Mouse (Mus musculus) midbrain, embryonic 14.5 days (tissue): ENCODE data around the gene Tex2. TPM values are rescaled to one million over a fixed set of nuclear protein-coding genes. Genes with fewer than 3 reads are reported as not detected.

Experiments used
- ATAC-seq: fragments of 200-750 bp; cut with Nextera tagmentation; 2 replicates; pipeline ENCODE4 v1.8.0; 2017; ENCODE audit warnings: moderate number of reproducible peaks, moderate library complexity; ENCODE audit not compliant: low FRiP score, low TSS enrichment
- DNase-seq: peaks from one replicate; pipeline ENCODE4 v3.0.0-alpha.2; 2015
- H3K27ac ChIP-seq: fragments of 300-500 bp; sonication (generic); replicated peaks from 2 replicates; pipeline ENCODE4 v1.5.1; 2014; ENCODE audit warnings: mild to moderate bottlenecking, low read depth, low read length, moderate library complexity
- H3K27me3 ChIP-seq: fragments of 300-500 bp; sonication (generic); 2 replicates; pipeline ENCODE4 v1.6.1; 2014; ENCODE audit warnings: low read length, control low read depth, mixed read lengths; ENCODE audit not compliant: control insufficient read depth, insufficient read depth
- H3K36me3 ChIP-seq: fragments of 300-500 bp; sonication (generic); 2 replicates; pipeline ENCODE4 v1.6.1; 2014; ENCODE audit warnings: low read length, control low read depth; ENCODE audit not compliant: control insufficient read depth, insufficient read depth
- H3K4me1 ChIP-seq: fragments of 300-500 bp; sonication (generic); 2 replicates; pipeline ENCODE4 v1.6.1; 2014; ENCODE audit warnings: mild to moderate bottlenecking, antibody characterized with exemption, low read length, control low read depth; ENCODE audit not compliant: control insufficient read depth, insufficient read depth
- H3K4me2 ChIP-seq: fragments of 300-500 bp; sonication (generic); 2 replicates; pipeline ENCODE4 v1.6.1; 2014; ENCODE audit warnings: mild to moderate bottlenecking, low read length, moderate library complexity
- H3K4me3 ChIP-seq: fragments of 300-500 bp; sonication (generic); replicated peaks from 2 replicates; pipeline ENCODE4 v1.5.1; 2014; ENCODE audit warnings: low read depth, low read length
- H3K9ac ChIP-seq: fragments of 300-500 bp; sonication (generic); replicated peaks from 2 replicates; pipeline ENCODE4 v1.6.1; 2014; ENCODE audit warnings: mild to moderate bottlenecking, low read length, moderate library complexity
- H3K9me3 ChIP-seq: fragments of 300-500 bp; sonication (generic); 2 replicates; pipeline ENCODE4 v1.6.1; 2016; ENCODE audit warnings: low read length, control low read depth, mixed read lengths; ENCODE audit not compliant: control insufficient read depth
- WGBS: fragments of 180-500 bp; shearing (Covaris S2); extraction: QIAGEN DNeasy Blood & Tissue Kit; methylation state at CpG from one replicate; pipeline ENCODE4 v1.1.7; 2014; 5-methylcytosine and 5-hydroxymethylcytosine counted together
- polyA plus RNA-seq: library from polyadenylated mRNA; unstranded; fragments of >200 nt; fragmentation: Nextera tagmentation; extraction: Ambion mirVana; gene quantifications from 2 replicates; pipeline ENCODE4 v1.2.1, GENCODE M21; 2014

Gene Tex2
- polyA plus RNA-seq, 1 experiment from 2014 or later = 29.1 TPM

- ATAC-seq (no peak), DNase-seq (no peak)
- no peak overlapping the region for H3K4me3 ChIP-seq
- WGBS = 94% methylated on average over 8 of the region's 8 CpGs
- H3K27me3 ChIP-seq = no peaks in the 10 kb centered on the region
- H3K9ac ChIP-seq = no peak overlapping the region
- no peak overlapping the region for H3K4me2 ChIP-seq
- H3K9me3 ChIP-seq = no peaks in the 10 kb centered on the region
- H3K4me1 ChIP-seq = no peaks in the 10 kb centered on the region
- peaks cover 18% of the 10 kb centered on the region for H3K36me3 ChIP-seq
- no peak overlapping the region for H3K27ac ChIP-seq
Measured at GRCm38 (mm10) chr11:106566040-106566785, 47.0 kb downstream of the Tex2 start.

GRCm38 (mm10) chr11:106564261-106564660 is 49.0 kb downstream of the Tex2 start:
- ATAC-seq (no peak), DNase-seq (no peak)
- Histone ChIP-seq H3K4me2 (no peak overlapping the region), H3K9ac (no peak overlapping the region), H3K27ac (no peak overlapping the region), H3K9me3 (no peaks in the 10 kb centered on the region), H3K27me3 (no peaks in the 10 kb centered on the region), H3K4me1 (no peaks in the 10 kb centered on the region), H3K4me3 (no peak overlapping the region), H3K36me3 (peaks cover 18% of the 10 kb centered on the region)
- WGBS = 88% methylated on average over 12 of the region's 12 CpGs

GRCm38 (mm10) chr11:106562707-106563106 is 50.5 kb downstream of the Tex2 start:
- H3K36me3 ChIP-seq = peaks cover 15% of the 10 kb centered on the region

GRCm38 (mm10) chr11:106559773-106560172 is 53.5 kb downstream of the Tex2 start:
- H3K4me3 ChIP-seq = no peak overlapping the region
- no peaks in the 10 kb centered on the region for H3K27me3 ChIP-seq
- no peak overlapping the region for H3K4me2 ChIP-seq
- H3K9me3 ChIP-seq = no peaks in the 10 kb centered on the region
- H3K36me3 ChIP-seq = no peaks in the 10 kb centered on the region
- no peaks in the 10 kb centered on the region for H3K4me1 ChIP-seq
- WGBS = 94% methylated on average over 7 of the region's 7 CpGs
- no peak overlapping the region for H3K9ac ChIP-seq
- H3K27ac ChIP-seq = no peak overlapping the region
- DNase-seq (no peak), ATAC-seq (no peak)

More at GRCm38 (mm10) chr11:106562707-106563106, 50.5 kb downstream of the Tex2 start:
- Histone ChIP-seq H3K9me3 (no peaks in the 10 kb centered on the region), H3K27ac (no peak overlapping the region), H3K9ac (no peak overlapping the region), H3K4me2 (no peak overlapping the region), H3K4me1 (no peaks in the 10 kb centered on the region), H3K4me3 (no peak overlapping the region), H3K27me3 (no peaks in the 10 kb centered on the region)
- DNase-seq = no peak
- 90% methylated on average over 4 of the region's 4 CpGs for WGBS
- ATAC-seq = no peak

GRCm38 (mm10) chr11:106558008-106558407 is 55.2 kb downstream of the Tex2 start:
- DNase-seq = no peak
- WGBS = 75% methylated on average over 4 of the region's 4 CpGs
- no peaks in the 10 kb centered on the region for H3K27me3 ChIP-seq

GRCm38 (mm10) chr11:106557398-106557797 is 55.8 kb downstream of the Tex2 start:
- Histone ChIP-seq H3K36me3 (no peaks in the 10 kb centered on the region), H3K27me3 (no peaks in the 10 kb centered on the region), H3K27ac (no peak overlapping the region), H3K9me3 (no peaks in the 10 kb centered on the region), H3K4me1 (no peaks in the 10 kb centered on the region), H3K4me3 (no peak overlapping the region), H3K4me2 (no peak overlapping the region), H3K9ac (no peak overlapping the region)
- DNase-seq (no peak), ATAC-seq (no peak)
- 81% methylated on average over 7 of the region's 7 CpGs for WGBS

More at GRCm38 (mm10) chr11:106558008-106558407, 55.2 kb downstream of the Tex2 start:
- H3K4me2 ChIP-seq = no peak overlapping the region
- no peak for ATAC-seq
- H3K27ac ChIP-seq = no peak overlapping the region
- no peaks in the 10 kb centered on the region for H3K36me3 ChIP-seq
- H3K4me1 ChIP-seq = no peaks in the 10 kb centered on the region
- no peak overlapping the region for H3K9ac ChIP-seq
- H3K4me3 ChIP-seq = no peak overlapping the region
- no peaks in the 10 kb centered on the region for H3K9me3 ChIP-seq

GRCm38 (mm10) chr11:106556689-106557088 is 56.5 kb downstream of the Tex2 start:
- Histone ChIP-seq H3K36me3 (no peaks in the 10 kb centered on the region), H3K9me3 (no peaks in the 10 kb centered on the region), H3K4me1 (no peaks in the 10 kb centered on the region), H3K4me2 (no peak overlapping the region), H3K4me3 (no peak overlapping the region), H3K27me3 (no peaks in the 10 kb centered on the region), H3K27ac (no peak overlapping the region), H3K9ac (no peak overlapping the region)
- ATAC-seq (no peak), DNase-seq (no peak)
- 87% methylated on average over 4 of the region's 4 CpGs for WGBS

- Histone ChIP-seq H3K9me3 (no peaks in the 10 kb centered on the region), H3K4me2 (no peak overlapping the region), H3K9ac (no peak overlapping the region), H3K36me3 (no peaks in the 10 kb centered on the region), H3K4me1 (no peaks in the 10 kb centered on the region), H3K27me3 (no peaks in the 10 kb centered on the region), H3K4me3 (no peak overlapping the region), H3K27ac (no peak overlapping the region)
- WGBS = 53% methylated on average over 10 of the region's 10 CpGs
- ATAC-seq (no peak), DNase-seq (no peak)
Measured at GRCm38 (mm10) chr11:106555805-106556615, 57.2 kb downstream of the Tex2 start.
